Mouse (Mus musculus) liver, postnatal 0 days (tissue): Measurements from ENCODE around the gene Kin. TPM values are rescaled to one million over a fixed set of nuclear protein-coding genes. Genes with fewer than 3 reads are reported as not detected.

Source experiments
- ATAC-seq: fragments of 200-750 bp; cut with Nextera tagmentation; 2 replicates; pipeline ENCODE4 v1.8.0; 2017; ENCODE audit warnings: mild to moderate bottlenecking, moderate library complexity
- DNase-seq: peaks from one replicate; pipeline ENCODE4 v3.0.0-alpha.2; 2016
- H3K27ac ChIP-seq: fragments of 300-500 bp; sonication (generic); 2 replicates; pipeline ENCODE4 v1.5.1; 2014; ENCODE audit warnings: antibody characterized with exemption, moderate library complexity, mild to moderate bottlenecking, low read depth
- H3K27me3 ChIP-seq: fragments of 300-500 bp; sonication (generic); 2 replicates; pipeline ENCODE4 v1.6.1; 2014; ENCODE audit warnings: low read length, control low read depth, mixed read lengths; ENCODE audit not compliant: insufficient read depth
- H3K36me3 ChIP-seq: fragments of 300-500 bp; sonication (generic); replicated peaks from 2 replicates; pipeline ENCODE4 v1.6.1; 2014; ENCODE audit warnings: mild to moderate bottlenecking, control low read depth, low read length, moderate library complexity, mixed read lengths; ENCODE audit not compliant: insufficient read depth
- H3K4me1 ChIP-seq: fragments of 300-500 bp; sonication (generic); 2 replicates; pipeline ENCODE4 v1.6.1; 2014; ENCODE audit warnings: antibody characterized with exemption, mild to moderate bottlenecking, control low read depth; ENCODE audit not compliant: insufficient read depth
- H3K4me2 ChIP-seq: fragments of 300-500 bp; sonication (generic); 2 replicates; pipeline ENCODE4 v1.6.1; 2014; ENCODE audit warnings: low read depth, mild to moderate bottlenecking, low read length, moderate library complexity, mixed read lengths
- H3K4me3 ChIP-seq: fragments of 300-500 bp; sonication (generic); 2 replicates; pipeline ENCODE4 v1.5.1; 2014; ENCODE audit warnings: low read depth, low read length
- H3K9ac ChIP-seq: fragments of 300-500 bp; sonication (generic); replicated peaks from 2 replicates; pipeline ENCODE4 v1.6.1; 2014; ENCODE audit warnings: mild to moderate bottlenecking, moderate library complexity
- H3K9me3 ChIP-seq: fragments of 300-500 bp; sonication (generic); 2 replicates; pipeline ENCODE4 v1.6.1; 2016; ENCODE audit warnings: mild to moderate bottlenecking, control low read depth, low read length, mixed read lengths
- CTCF ChIP-seq: sonication (generic); IDR thresholded peaks from 2 replicates; pipeline ENCODE4 v1.5.1; 2016; ENCODE audit warnings: antibody characterized with exemption, low read depth
- EP300 ChIP-seq: IDR thresholded peaks from 2 replicates; pipeline ENCODE4 v1.6.1; 2016; ENCODE audit warnings: antibody characterized with exemption, low read depth, mild to moderate bottlenecking
- WGBS: fragments of 180-500 bp; shearing (Covaris S2); extraction: QIAGEN DNeasy Blood & Tissue Kit; methylation state at CpG from one replicate; pipeline ENCODE4 v1.1.7; 2014; ENCODE audit not compliant: insufficient replicate concordance; 5-methylcytosine and 5-hydroxymethylcytosine counted together
- polyA plus RNA-seq: library from polyadenylated mRNA; unstranded; fragments of >200 nt; fragmentation: Nextera tagmentation; extraction: Ambion mirVana; gene quantifications from 2 replicates; pipeline ENCODE4 v1.2.1, GENCODE M21; 2015

Gene Kin
- polyA plus RNA-seq, 1 experiment from 2014 or later, result 16.2 TPM

- H3K4me2 ChIP-seq, result no peak overlapping the region
- 0 out of 2 replicates have a peak, but pooled peaks cover 3% of the 10 kb centered on the region for H3K36me3 ChIP-seq
- no peaks in the 10 kb centered on the region for H3K9me3 ChIP-seq
- H3K4me3 ChIP-seq, result no peak overlapping the region
- ATAC-seq (no peak), DNase-seq (no peak)
- WGBS, result 79% methylated on average over 1 of the region's 1 CpGs
- TF ChIP-seq CTCF (no peak), EP300 (no peak)
- H3K27ac ChIP-seq, result peak overlapping the region; percentile 92
- peaks cover 12% of the 10 kb centered on the region for H3K4me1 ChIP-seq
- H3K9ac ChIP-seq, result no peak overlapping the region
- H3K27me3 ChIP-seq, result no peaks in the 10 kb centered on the region
Observed at GRCm38 (mm10) chr2:10132128-10132527, 51.7 kb downstream of the Kin start.

GRCm38 (mm10) chr2:10133941-10134340, 53.5 kb downstream of the Kin start:
- DNase-seq (peak; percentile 40), ATAC-seq (peak; percentile 73)
- WGBS, result 56% methylated on average over 6 of the region's 6 CpGs

DNA sequence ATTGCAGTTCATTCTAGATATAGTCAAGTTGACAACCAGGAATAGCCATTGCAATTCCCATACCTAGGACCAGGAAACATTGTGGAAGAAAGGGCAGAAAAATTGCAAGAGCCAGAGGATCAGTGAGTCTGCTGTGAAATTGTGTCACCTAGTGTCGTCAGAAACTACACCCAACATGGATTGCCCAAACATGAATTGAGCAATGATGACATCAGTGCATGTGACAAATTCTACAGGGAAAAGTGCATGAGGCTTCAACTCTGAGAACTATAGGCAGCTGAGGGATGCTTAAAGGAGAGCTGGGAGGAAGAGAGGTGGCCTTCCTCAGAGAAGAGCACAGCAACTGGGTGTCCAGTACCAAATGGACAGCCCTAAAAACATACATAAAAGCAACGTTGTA, 56.9 kb downstream of the Kin start:
- ATAC-seq (peak; percentile 80), DNase-seq (peak; percentile 50)
- Histone ChIP-seq H3K27ac (peak overlapping the region; percentile 74), H3K4me2 (no peak overlapping the region), H3K27me3 (no peaks in the 10 kb centered on the region), H3K36me3 (no peaks in the 10 kb centered on the region), H3K4me1 (peaks cover 5% of the 10 kb centered on the region), H3K9ac (no peak overlapping the region), H3K9me3 (no peaks in the 10 kb centered on the region), H3K4me3 (no peak overlapping the region)
- 52% methylated on average over 2 of the region's 2 CpGs for WGBS
- TF ChIP-seq EP300 (peak; percentile 79; the same call in 1 of the 2 replicates), CTCF (no peak)

More at GRCm38 (mm10) chr2:10133941-10134340, 53.5 kb downstream of the Kin start:
- no peaks in the 10 kb centered on the region for H3K9me3 ChIP-seq
- H3K9ac ChIP-seq, result no peak overlapping the region
- no peak for TF ChIP-seq CTCF
- H3K4me2 ChIP-seq, result no peak overlapping the region
- no peaks in the 10 kb centered on the region for H3K36me3 ChIP-seq
- peaks cover 12% of the 10 kb centered on the region for H3K4me1 ChIP-seq
- H3K27ac ChIP-seq, result peak overlapping the region; percentile 84
- no peak overlapping the region for H3K4me3 ChIP-seq
- no peaks in the 10 kb centered on the region for H3K27me3 ChIP-seq

DNA sequence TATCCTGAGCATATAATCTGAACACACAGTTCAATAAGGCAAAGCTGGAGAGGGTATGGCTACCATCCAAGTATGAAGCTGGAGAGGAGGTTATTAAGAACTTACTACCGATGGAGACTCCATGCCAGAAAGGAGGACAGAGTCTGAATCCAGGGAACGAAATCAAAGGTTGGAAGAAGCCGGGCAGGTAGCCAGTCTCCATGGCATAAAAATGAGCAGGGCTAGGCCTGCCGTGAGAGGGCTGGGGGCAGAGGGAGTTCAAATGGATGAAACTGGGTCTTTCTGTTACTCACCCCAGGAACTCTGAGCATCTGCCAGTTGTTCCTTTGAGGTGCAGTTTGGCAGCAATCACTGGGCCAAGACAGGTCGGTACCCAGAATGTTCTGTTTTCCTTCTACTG, 60.1 kb downstream of the Kin start:
- H3K27ac ChIP-seq, result no peak overlapping the region
- no peak for DNase-seq
- peaks cover 3% of the 10 kb centered on the region; the same call in 1 of the 2 replicates for H3K4me1 ChIP-seq
- H3K9ac ChIP-seq, result no peak overlapping the region
- 70% methylated on average over 5 of the region's 5 CpGs for WGBS
- H3K4me3 ChIP-seq, result no peak overlapping the region
- no peak for TF ChIP-seq CTCF
- TF ChIP-seq EP300, result no peak
- H3K4me2 ChIP-seq, result no peak overlapping the region
- ATAC-seq, result no peak
- no peaks in the 10 kb centered on the region for H3K9me3 ChIP-seq
- H3K36me3 ChIP-seq, result no peaks in the 10 kb centered on the region
- H3K27me3 ChIP-seq, result no peaks in the 10 kb centered on the region

Other genes starting within 250 kb of the Kin start
- gene 4930412O13Rik, start 199.3 kb upstream of the Kin start, polyA plus RNA-seq, result not detected in 2 replicates
- gene 9230102O04Rik, start 191.1 kb upstream of the Kin start, polyA plus RNA-seq, result not detected in 2 replicates
- gene Gata3, start 190.6 kb upstream of the Kin start, polyA plus RNA-seq, result 1.1 and 1.3 TPM in 2 replicates
- gene Taf3, start 32.0 kb upstream of the Kin start, polyA plus RNA-seq, result 3.9 and 5.7 TPM in 2 replicates
- 439 and 445 TPM in 2 replicates for gene Atp5c1, start 83 bp upstream of the Kin start, polyA plus RNA-seq
- 527 and 547 TPM in 2 replicates for gene Itih2, start 50.8 kb downstream of the Kin start, polyA plus RNA-seq
- gene Itih5, start 73.0 kb downstream of the Kin start, polyA plus RNA-seq, result 2.8 and 3.2 TPM in 2 replicates